Mouse (Mus musculus): ENCODE data around the gene Clec4a1. TPM values are rescaled to one million over a fixed set of nuclear protein-coding genes. Genes with fewer than 3 reads are reported as not detected.

The Clec4a1 gene
- polyA plus RNA-seq (2012; rRNA removed) = 0.38 and 0.52 TPM in 2 replicates

- DNase-seq (ENCODE audit: extremely low spot score in 1 of 2, low spot score in 1 of 2) = no peak
These were observed at the start of gene Clec4a1 for GRCm38 (mm10) chr6:122921451-122921850. TSS of gene Clec4a1 (plus strand) at chr6:122921848.

- no peak for DNase-seq (ENCODE audit: extremely low spot score in 1 of 2, low spot score in 1 of 2)
These were observed 48.8 kb upstream of the Clec4a1 start for GRCm38 (mm10) chr6:122872800-122873199.

GRCm38 (mm10) chr6:122873871-122874719, 47.6 kb upstream of the Clec4a1 start, which contains the start of gene Necap1:
TSS of gene Necap1 (plus strand) at chr6:122874474.
- DNase-seq (ENCODE audit: extremely low spot score in 1 of 2, low spot score in 1 of 2) = peak; percentile 95 to 100

- peak in 1 of 2 experiments; percentile 48 for DNase-seq (ENCODE audit: extremely low spot score in 1 of 2, low spot score in 1 of 2)
These were observed 46.8 kb upstream of the Clec4a1 start for GRCm38 (mm10) chr6:122874720-122875389.

GRCm38 (mm10) chr6:122879141-122879735, 42.4 kb upstream of the Clec4a1 start:
- no peak for DNase-seq (ENCODE audit: extremely low spot score in 1 of 2, low spot score in 1 of 2)

- DNase-seq (ENCODE audit: extremely low spot score in 1 of 2, low spot score in 1 of 2) = no peak
These were observed 41.7 kb upstream of the Clec4a1 start for GRCm38 (mm10) chr6:122879781-122880505.

- no peak for DNase-seq (ENCODE audit: extremely low spot score in 1 of 2, low spot score in 1 of 2)
These were observed 40.4 kb upstream of the Clec4a1 start for GRCm38 (mm10) chr6:122881287-122881686.

- no peak for DNase-seq (ENCODE audit: extremely low spot score in 1 of 2, low spot score in 1 of 2)
These were observed 38.0 kb upstream of the Clec4a1 start for GRCm38 (mm10) chr6:122883603-122884002.

GRCm38 (mm10) chr6:122889599-122889998, 32.0 kb upstream of the Clec4a1 start:
- no peak for DNase-seq (ENCODE audit: extremely low spot score in 1 of 2, low spot score in 1 of 2)

GRCm38 (mm10) chr6:122892442-122893049, 29.1 kb upstream of the Clec4a1 start:
- peak in 1 of 2 experiments; percentile 91 for DNase-seq (ENCODE audit: extremely low spot score in 1 of 2, low spot score in 1 of 2)

- no peak for DNase-seq (ENCODE audit: extremely low spot score in 1 of 2, low spot score in 1 of 2)
These were observed 1.7 kb upstream of the Clec4a1 start for GRCm38 (mm10) chr6:122919922-122920321.

- no peak for DNase-seq (ENCODE audit: extremely low spot score in 1 of 2, low spot score in 1 of 2)
These were observed 13.2 kb downstream of the Clec4a1 start for GRCm38 (mm10) chr6:122934845-122935244.

GRCm38 (mm10) chr6:122939618-122940017, 18.0 kb downstream of the Clec4a1 start:
- no peak for DNase-seq (ENCODE audit: extremely low spot score in 1 of 2, low spot score in 1 of 2)

- DNase-seq (ENCODE audit: extremely low spot score in 1 of 2, low spot score in 1 of 2) = no peak
These were observed 25.1 kb downstream of the Clec4a1 start for GRCm38 (mm10) chr6:122946760-122947159.

- peak in 1 of 2 experiments; percentile 8 for DNase-seq (ENCODE audit: extremely low spot score in 1 of 2, low spot score in 1 of 2)
These were observed 30.8 kb downstream of the Clec4a1 start, which contains the start of gene Clec4a3 for GRCm38 (mm10) chr6:122952401-122952800. TSS of gene Clec4a3 (plus strand) at chr6:122952515.

GRCm38 (mm10) chr6:122964562-122964961, 42.9 kb downstream of the Clec4a1 start:
- DNase-seq (ENCODE audit: extremely low spot score in 1 of 2, low spot score in 1 of 2) = no peak

GRCm38 (mm10) chr6:122969048-122969447, 47.4 kb downstream of the Clec4a1 start:
- DNase-seq (ENCODE audit: extremely low spot score in 1 of 2, low spot score in 1 of 2) = no peak

Measured in frontal cortex, adult 2 months (tissue).